Mouse (Mus musculus) intestine, postnatal 0 days (tissue): ENCODE measurements around the gene Ptgir. TPM values are rescaled to one million over a fixed set of nuclear protein-coding genes. Genes with fewer than 3 reads are reported as not detected.
A peak's percentile ranks its signal among the peaks of the same experiment; 100 is the strongest.

Experiments used
- ATAC-seq: fragments of 200-750 bp; cut with Nextera tagmentation; 2 replicates; pipeline ENCODE4 v1.8.0; 2017; ENCODE audit warnings: mild to moderate bottlenecking, moderate TSS enrichment, moderate library complexity
- H3K27ac ChIP-seq: fragments of 300-500 bp; sonication (generic); 2 replicates; pipeline ENCODE4 v1.5.1; 2014; ENCODE audit warnings: mild to moderate bottlenecking, low read depth, low read length, moderate library complexity
- H3K27me3 ChIP-seq: fragments of 300-500 bp; sonication (generic); replicated peaks from 2 replicates; pipeline ENCODE4 v1.6.1; 2014; ENCODE audit warnings: low read length, mixed read lengths; ENCODE audit not compliant: control insufficient read depth, insufficient read depth
- H3K36me3 ChIP-seq: fragments of 300-500 bp; sonication (generic); 2 replicates; pipeline ENCODE4 v1.6.1; 2014; ENCODE audit warnings: mild to moderate bottlenecking, moderate library complexity; ENCODE audit not compliant: control insufficient read depth, insufficient read depth
- H3K4me1 ChIP-seq: fragments of 300-500 bp; sonication (generic); replicated peaks from 2 replicates; pipeline ENCODE4 v1.6.1; 2014; ENCODE audit warnings: antibody characterized with exemption, low read length, mixed read lengths; ENCODE audit not compliant: control insufficient read depth, insufficient read depth
- H3K4me2 ChIP-seq: fragments of 300-500 bp; sonication (generic); replicated peaks from 2 replicates; pipeline ENCODE4 v1.6.1; 2014; ENCODE audit warnings: low read depth, mild to moderate bottlenecking, moderate library complexity
- H3K4me3 ChIP-seq: fragments of 300-500 bp; sonication (generic); 2 replicates; pipeline ENCODE4 v1.5.1; 2014; ENCODE audit warnings: low read depth, low read length
- H3K9ac ChIP-seq: fragments of 300-500 bp; sonication (generic); 2 replicates; pipeline ENCODE4 v1.6.1; 2014; ENCODE audit warnings: mild to moderate bottlenecking, low read depth, low read length
- H3K9me3 ChIP-seq: fragments of 300-500 bp; sonication (generic); 2 replicates; pipeline ENCODE4 v1.6.1; 2016; ENCODE audit warnings: mixed run types; ENCODE audit not compliant: control insufficient read depth
- CTCF ChIP-seq: sonication (generic); IDR thresholded peaks from 2 replicates; pipeline ENCODE4 v1.5.1; 2016; ENCODE audit warnings: low read depth, mild to moderate bottlenecking, control low read depth, antibody characterized with exemption, moderate library complexity
- WGBS: fragments of 180-500 bp; shearing (Covaris S2); extraction: QIAGEN DNeasy Blood & Tissue Kit; methylation state at CpG from one replicate; pipeline ENCODE4 v1.1.7; 2014; 5-methylcytosine and 5-hydroxymethylcytosine counted together
- polyA plus RNA-seq: library from polyadenylated mRNA; unstranded; fragments of >200 nt; fragmentation: Nextera tagmentation; extraction: Ambion mirVana; gene quantifications from 2 replicates; pipeline ENCODE4 v1.2.1, GENCODE M21; 2015

Gene Ptgir
- polyA plus RNA-seq, 1 experiment from 2014 or later, result 1.7 TPM

DNA sequence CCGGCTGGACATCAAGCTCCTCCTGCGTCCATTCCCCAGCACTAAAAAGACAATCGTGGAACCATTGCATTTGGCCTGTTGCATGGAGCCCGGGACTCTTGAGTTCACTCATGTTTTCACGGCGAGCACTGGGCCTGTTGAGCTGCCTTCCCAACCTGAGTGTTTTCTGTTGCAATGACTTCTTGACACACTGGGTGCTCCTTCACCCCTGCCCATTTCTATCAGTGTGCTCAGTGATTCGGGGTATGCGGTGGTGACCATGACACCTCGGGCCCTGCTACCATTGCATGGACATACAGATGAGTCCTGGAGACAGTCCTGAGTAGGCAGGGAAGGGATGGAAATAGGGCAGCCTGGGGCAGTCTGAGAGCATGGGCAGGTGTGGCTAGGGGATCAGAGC lies 33.8 kb upstream of the Ptgir start:
- Histone ChIP-seq H3K9me3 (no peaks in the 10 kb centered on the region), H3K4me1 (no peaks in the 10 kb centered on the region), H3K4me3 (no peak overlapping the region), H3K4me2 (no peak overlapping the region), H3K36me3 (peaks cover 22% of the 10 kb centered on the region; the same call in 1 of the 2 replicates), H3K27ac (no peak overlapping the region), H3K9ac (no peak overlapping the region), H3K27me3 (no peaks in the 10 kb centered on the region)
- 90% methylated on average over 9 of the region's 9 CpGs for WGBS
- no peak for ATAC-seq
- no peak for TF ChIP-seq CTCF

DNA sequence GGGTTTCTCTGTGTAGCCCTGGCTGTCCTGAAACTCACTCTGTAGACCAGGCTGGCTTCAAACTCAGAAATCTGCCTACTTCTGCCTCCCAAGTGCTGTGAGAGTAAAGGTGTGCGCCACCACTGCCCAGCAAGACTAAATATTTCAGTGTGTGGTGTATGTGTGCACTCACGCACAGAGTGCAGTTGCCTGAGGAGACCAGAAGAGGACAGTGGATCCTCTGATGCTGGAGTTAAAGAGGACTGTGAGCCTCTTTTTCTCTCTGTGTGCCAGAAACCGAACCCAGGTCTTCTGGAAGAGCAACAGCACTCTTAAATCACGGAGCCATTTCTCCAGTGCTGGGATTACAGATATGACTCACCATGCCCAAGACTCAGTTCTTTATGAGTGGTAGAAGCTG lies 32.9 kb upstream of the Ptgir start:
- no peak overlapping the region for H3K27ac ChIP-seq
- WGBS, result 90% methylated on average over 4 of the region's 4 CpGs
- ATAC-seq, result no peak
- H3K36me3 ChIP-seq, result peaks cover 17% of the 10 kb centered on the region; the same call in 1 of the 2 replicates
- no peak overlapping the region for H3K4me3 ChIP-seq
- no peaks in the 10 kb centered on the region for H3K4me1 ChIP-seq
- no peaks in the 10 kb centered on the region for H3K27me3 ChIP-seq
- H3K4me2 ChIP-seq, result no peak overlapping the region
- H3K9ac ChIP-seq, result no peak overlapping the region
- TF ChIP-seq CTCF, result no peak
- no peaks in the 10 kb centered on the region for H3K9me3 ChIP-seq

- Histone ChIP-seq H3K36me3 (peaks cover 16% of the 10 kb centered on the region; the same call in 1 of the 2 replicates), H3K4me1 (no peaks in the 10 kb centered on the region), H3K4me3 (peak overlapping the region; percentile 26; the same call in 1 of the 2 replicates), H3K27ac (peak overlapping the region; percentile 72), H3K9ac (no peak overlapping the region), H3K9me3 (no peaks in the 10 kb centered on the region), H3K27me3 (no peaks in the 10 kb centered on the region), H3K4me2 (peak overlapping the region; percentile 87)
- peak; percentile 97 for TF ChIP-seq CTCF
- 5% methylated on average over 17 of the region's 17 CpGs for whole genome bisulfite sequencing
- ATAC-seq, result no peak
Measured at GRCm38 (mm10) chr7:16874190-16874589, 32.1 kb upstream of the Ptgir start.

GRCm38 (mm10) chr7:16874756-16875309 lies 31.5 kb upstream of the Ptgir start:
- peak; percentile 97 for ATAC-seq
- Histone ChIP-seq H3K4me2 (peak overlapping the region; percentile 87), H3K9ac (peak overlapping the region; percentile 55; the same call in 1 of the 2 replicates), H3K4me3 (peak overlapping the region; percentile 59), H3K27ac (peak overlapping the region; percentile 72), H3K27me3 (no peaks in the 10 kb centered on the region), H3K4me1 (no peaks in the 10 kb centered on the region), H3K36me3 (peaks cover 9% of the 10 kb centered on the region; the same call in 1 of the 2 replicates), H3K9me3 (no peaks in the 10 kb centered on the region)
- TF ChIP-seq CTCF, result peak; percentile 61
- WGBS, result under 1% methylated on average over 33 of the region's 33 CpGs

DNA sequence AGATGAGACGGTGACA lies 31.2 kb upstream of the Ptgir start, which contains the start of gene Dact3:
Gene Dact3 (plus strand): TSS at position 8 of the 16 bp plus-strand sequence.
- TF ChIP-seq CTCF, result no peak
- no peak for ATAC-seq
- H3K36me3 ChIP-seq, result peaks cover 6% of the 10 kb centered on the region; the same call in 1 of the 2 replicates
- H3K27ac ChIP-seq, result peak within 1 kb of the TSS; percentile 72
- peak within 1 kb of the TSS; percentile 59 for H3K4me3 ChIP-seq
- H3K27me3 ChIP-seq, result no peaks in the 10 kb centered on the region
- H3K9ac ChIP-seq, result peak within 1 kb of the TSS; percentile 55
- no peaks in the 10 kb centered on the region for H3K4me1 ChIP-seq
- WGBS, result 0% methylated on average over 1 of the region's 1 CpGs
- peak within 1 kb of the TSS; percentile 87 for H3K4me2 ChIP-seq
- H3K9me3 ChIP-seq, result no peaks in the 10 kb centered on the region

GRCm38 (mm10) chr7:16875326-16875725 lies 31.0 kb upstream of the Ptgir start:
- no peak for TF ChIP-seq CTCF
- Histone ChIP-seq H3K36me3 (peaks cover 6% of the 10 kb centered on the region; the same call in 1 of the 2 replicates), H3K27me3 (no peaks in the 10 kb centered on the region), H3K4me1 (no peaks in the 10 kb centered on the region), H3K9ac (peak overlapping the region; percentile 55), H3K4me2 (peak overlapping the region; percentile 87), H3K27ac (no peak overlapping the region), H3K9me3 (no peaks in the 10 kb centered on the region), H3K4me3 (peak overlapping the region; percentile 59)
- under 1% methylated on average over 29 of the region's 42 CpGs for WGBS
- ATAC-seq, result peak; percentile 36; the same call in 1 of the 2 replicates

GRCm38 (mm10) chr7:16876006-16876405 lies 30.3 kb upstream of the Ptgir start:
- H3K27ac ChIP-seq, result no peak overlapping the region
- WGBS, result 26% methylated on average over 11 of the region's 11 CpGs

More at GRCm38 (mm10) chr7:16876006-16876405, 30.3 kb upstream of the Ptgir start:
- H3K9me3 ChIP-seq, result no peaks in the 10 kb centered on the region
- H3K4me2 ChIP-seq, result peak overlapping the region; percentile 87
- ATAC-seq, result no peak
- TF ChIP-seq CTCF, result no peak
- H3K4me1 ChIP-seq, result no peaks in the 10 kb centered on the region
- H3K9ac ChIP-seq, result peak overlapping the region; percentile 55
- H3K27me3 ChIP-seq, result no peaks in the 10 kb centered on the region
- peaks cover 6% of the 10 kb centered on the region; the same call in 1 of the 2 replicates for H3K36me3 ChIP-seq
- peak overlapping the region; percentile 59 for H3K4me3 ChIP-seq
